Mouse (Mus musculus) C2C12 (cell line): ENCODE measurements around the gene Large2.

Experiments used
- CEBPB ChIP-seq: IDR thresholded peaks from one replicate; pipeline ENCODE4 v1.6.1; 2011; ENCODE audit warnings: low read depth, mild to moderate bottlenecking, control low read depth, moderate library complexity
- CTCF ChIP-seq: IDR thresholded peaks from one replicate; pipeline ENCODE4 v1.5.1; 2011; ENCODE audit not compliant: control insufficient read depth, insufficient read depth, insufficient read length
- USF1 ChIP-seq: IDR thresholded peaks from one replicate; pipeline ENCODE4 v1.6.1; 2011; ENCODE audit warnings: low read depth, mild to moderate bottlenecking, control low read depth, moderate library complexity

GRCm38 (mm10) chr2:92375788-92376187 lies 1.1 kb upstream of the Large2 start:
- TF ChIP-seq CTCF (no peak), USF1 (no peak), CEBPB (no peak)
